ENCODE assay signal across 24 mouse cellular contexts in genomic region chr2:33080166-33080565, GRCm38 (mm10). TPM values are rescaled to one million over a fixed set of nuclear protein-coding genes. Genes with fewer than 3 reads are reported as not detected.
DNase-seq lines count a peak whose midpoint lies in the region; ATAC-seq and TF ChIP-seq lines count a peak whose summit lies in the region.
"Had no signal": no experiment of that assay in that cellular context is flagged by ENCODE, and none has a peak within 500 bp of the region (broad histone marks: within the 10 kb centered on the region; RNA-seq: fewer than 3 reads in every experiment).

No protein-coding gene starts in this region.

- no peak for TF ChIP-seq CTCF in kidney, adult 2 months (conservative IDR thresholded peaks at IDR 0.05; ENCODE audit: insufficient read depth, insufficient read length, low read depth, low read length)
- no peak for TF ChIP-seq CTCF in hindbrain, postnatal 0 days (IDR thresholded peaks at IDR 0.05; ENCODE audit: low read depth)

- no peak overlapping the region for H3K9ac ChIP-seq in hindbrain, postnatal 0 days (replicated peaks; ENCODE audit: low read length)
- H3K9ac ChIP-seq: forebrain, embryonic 15.5 days; heart, embryonic 13.5 days; limb, embryonic 15.5 days; liver, postnatal 0 days had no signal

- no peaks in the 10 kb centered on the region for H3K4me1 ChIP-seq in kidney, adult 2 months (ENCODE audit: control insufficient read depth, insufficient read depth, low read length)
- H3K4me1 ChIP-seq in hindbrain, postnatal 0 days (ENCODE audit: insufficient read depth, low read length): no peaks in the 10 kb centered on the region; the same call in 1 of the 2 replicates
- H3K4me1 ChIP-seq: forebrain, embryonic 15.5 days had no signal

- H3K27ac ChIP-seq in kidney, adult 2 months (ENCODE audit: insufficient read depth, low read depth, low read length): no peak overlapping the region
- no peak overlapping the region for H3K27ac ChIP-seq in hindbrain, postnatal 0 days
- H3K27ac ChIP-seq: forebrain, embryonic 15.5 days; heart, embryonic 13.5 days; limb, embryonic 15.5 days; stomach, postnatal 0 days had no signal

- no peak for TF ChIP-seq POLR2A in kidney, adult 2 months (IDR thresholded peaks at IDR 0.05; ENCODE audit: low read depth, low read length)

- intact Hi-C loops in gastrocnemius, postnatal 36 days (cut with DNase I): no loop called here

- no peak overlapping the region for H3K4me3 ChIP-seq in kidney, adult 2 months (ENCODE audit: insufficient read depth, low read depth, low read length)
- no peak overlapping the region for H3K4me3 ChIP-seq in hindbrain, postnatal 0 days (ENCODE audit: low read length)
- H3K4me3 ChIP-seq: forebrain, embryonic 15.5 days; heart, embryonic 13.5 days; limb, embryonic 15.5 days; myocyte had no signal

- ATAC-seq in hindbrain, postnatal 0 days: no peak
- ATAC-seq: CD4-positive, CD25-positive, alpha-beta regulatory T cell, adult 4 months; forebrain, embryonic 15.5 days; liver, postnatal 0 days had no signal

- no peak overlapping the region for H3K4me2 ChIP-seq in hindbrain, postnatal 0 days (ENCODE audit: low read depth, low read length)
- H3K4me2 ChIP-seq: forebrain, embryonic 15.5 days; heart, embryonic 13.5 days; limb, embryonic 15.5 days; midbrain, embryonic 11.5 days had no signal

- peak; percentile 16 for DNase-seq in kidney, postnatal 10 days
- DNase-seq in kidney, adult 2 months: no peak
- DNase-seq in MN1 (ENCODE audit: low spot score): peak; percentile 53
- peak; percentile 34 for DNase-seq in brain, adult 2 months (ENCODE audit: low read depth, low spot score)
- DNase-seq in hindbrain, postnatal 0 days (ENCODE audit: low spot score): peak; percentile 44
- no peak for DNase-seq in gastrocnemius, postnatal 36 days
- no peak for DNase-seq in layer of hippocampus, adult 8-10 months (ENCODE audit: low spot score in 2 of 2)
- DNase-seq: adrenal gland, adult 2 months; cerebellum, adult 11-12 months; heart, adult 11 months; kidney, adult 11 months; kidney, postnatal 14 days; layer of hippocampus, adult 9-11 months; liver, postnatal 0 days; lung, postnatal 36 days; right cerebral cortex, postnatal 14 days had no signal

- no peaks in the 10 kb centered on the region for H3K27me3 ChIP-seq in kidney, adult 2 months (replicated peaks; ENCODE audit: control insufficient read depth, insufficient read depth, low read length)
- no peaks in the 10 kb centered on the region for H3K27me3 ChIP-seq in hindbrain, postnatal 0 days (ENCODE audit: insufficient read depth, low read length)
- H3K27me3 ChIP-seq: forebrain, embryonic 15.5 days; heart, embryonic 13.5 days; limb, embryonic 15.5 days had no signal

- no peaks in the 10 kb centered on the region for H3K36me3 ChIP-seq in kidney, adult 2 months (ENCODE audit: control insufficient read depth, insufficient read depth, low read length)
- H3K36me3 ChIP-seq in hindbrain, postnatal 0 days (ENCODE audit: insufficient read depth, low read length): no peaks in the 10 kb centered on the region
- H3K36me3 ChIP-seq: forebrain, embryonic 15.5 days; G1E; heart, embryonic 13.5 days; limb, embryonic 15.5 days had no signal

- no peaks in the 10 kb centered on the region for H3K9me3 ChIP-seq in hindbrain, postnatal 0 days (ENCODE audit: low read length)
- H3K9me3 ChIP-seq: forebrain, embryonic 15.5 days; G1E; heart, embryonic 13.5 days; limb, embryonic 15.5 days had no signal

- WGBS in kidney, adult 2 months: 66% methylated on average over 4 of the region's 4 CpGs
- WGBS in hindbrain, postnatal 0 days: 46% methylated on average over 4 of the region's 4 CpGs

RNA-seq across cellular contexts. Expression of gene Garnl3, which starts 51.3 kb away (rescaled TPM):
- polyA plus RNA-seq in kidney, adult 2 months (2012; rRNA removed): 1.1 and 1.2 TPM in 2 replicates
- total RNA-seq in hindbrain, postnatal 0 days (2014; rRNA removed): 96.9 and 105 TPM in 2 replicates
- polyA plus RNA-seq in hindbrain, postnatal 0 days (2015; fragmentation: Nextera tagmentation; extraction: Ambion mirVana): 56.1 and 57.0 TPM in 2 replicates
- under 1 TPM; 0.64 to 0.69 TPM for total RNA-seq in gastrocnemius, postnatal 36 days (2021)
- 10 to 100 TPM; 36.0 to 49.4 (median 43.5) TPM for total RNA-seq in layer of hippocampus, adult 8-10 months (2022)
- polyA plus RNA-seq: G1E had no signal

Comparison
In these comparisons a context has a peak if more than half of its experiments do, and no peak if none do; other contexts are left out.
1. DNase-seq: peak in kidney, postnatal 10 days (single experiment), MN1 (single experiment), brain, adult 2 months (single experiment) and hindbrain, postnatal 0 days (single experiment); none in kidney, adult 2 months (single experiment), gastrocnemius, postnatal 36 days (0 of 2) and layer of hippocampus, adult 8-10 months (0 of 2).
2. RNA of gene Garnl3, which starts 51.3 kb away (total RNA-seq): 96.9 to 105 TPM in hindbrain, postnatal 0 days and 36.0 to 49.4 TPM in layer of hippocampus, adult 8-10 months; 0.64 to 0.69 TPM in gastrocnemius, postnatal 36 days; every median in the first group is over 10 times any median in the second.